Mouse (Mus musculus) megakaryocyte, embryonic 14.5 days (primary cell): ENCODE results near the gene Ranbp3l.

ENCODE experiments used
- FLI1 ChIP-seq: IDR thresholded peaks from 2 replicates; pipeline ENCODE4 v1.6.1; 2012; ENCODE audit warnings: low read length, inconsistent platforms, mixed read lengths
- GATA1 ChIP-seq: IDR thresholded peaks from 3 replicates; pipeline ENCODE4 v1.6.1; 2012; ENCODE audit warnings: mixed read lengths, low read length, inconsistent platforms, borderline replicate concordance

DNA sequence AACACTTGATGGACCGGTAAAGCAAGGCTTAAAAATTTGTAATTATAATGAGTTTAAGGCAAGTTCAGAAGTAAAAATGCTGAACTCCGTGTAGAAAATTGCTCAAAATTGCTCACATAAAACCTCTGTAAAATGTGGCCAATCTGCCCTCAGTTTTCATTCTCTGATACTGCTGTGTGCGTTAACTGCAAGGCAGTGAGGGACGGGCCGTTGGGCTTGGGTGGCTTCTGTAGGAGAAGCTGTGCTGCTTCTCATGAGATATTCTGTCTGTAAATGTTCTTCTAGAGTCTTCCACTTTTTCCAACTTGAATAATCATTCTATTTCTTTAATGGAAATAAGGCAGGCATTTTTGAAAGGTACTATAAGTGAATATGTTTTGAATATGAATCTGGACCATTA is 111.9 kb downstream of the Ranbp3l start:
- TF ChIP-seq FLI1 (no peak), GATA1 (no peak)
